Mouse (Mus musculus): ENCODE results near the gene Mrgprb2.

Mrgprb2 gene

GRCm38 (mm10) chr7:48557986-48558385 lies at the start of gene Mrgprb2:
Gene Mrgprb2, minus strand, starts transcription at chr7:48558086.
- DNase-seq: no peak

Measured in thymus, postnatal 14 days (tissue).